Mouse (Mus musculus) midbrain, embryonic 14.5 days (tissue): ENCODE results near the gene Myg1. TPM values are rescaled to one million over a fixed set of nuclear protein-coding genes. Genes with fewer than 3 reads are reported as not detected.

Source experiments
- ATAC-seq: fragments of 200-750 bp; cut with Nextera tagmentation; 2 replicates; pipeline ENCODE4 v1.8.0; 2017; ENCODE audit warnings: moderate number of reproducible peaks, moderate library complexity; ENCODE audit not compliant: low FRiP score, low TSS enrichment
- DNase-seq: peaks from one replicate; pipeline ENCODE4 v3.0.0-alpha.2; 2015
- H3K27ac ChIP-seq: fragments of 300-500 bp; sonication (generic); replicated peaks from 2 replicates; pipeline ENCODE4 v1.5.1; 2014; ENCODE audit warnings: mild to moderate bottlenecking, low read depth, low read length, moderate library complexity
- H3K27me3 ChIP-seq: fragments of 300-500 bp; sonication (generic); 2 replicates; pipeline ENCODE4 v1.6.1; 2014; ENCODE audit warnings: low read length, control low read depth, mixed read lengths; ENCODE audit not compliant: control insufficient read depth, insufficient read depth
- H3K36me3 ChIP-seq: fragments of 300-500 bp; sonication (generic); 2 replicates; pipeline ENCODE4 v1.6.1; 2014; ENCODE audit warnings: low read length, control low read depth; ENCODE audit not compliant: control insufficient read depth, insufficient read depth
- H3K4me1 ChIP-seq: fragments of 300-500 bp; sonication (generic); 2 replicates; pipeline ENCODE4 v1.6.1; 2014; ENCODE audit warnings: mild to moderate bottlenecking, antibody characterized with exemption, low read length, control low read depth; ENCODE audit not compliant: control insufficient read depth, insufficient read depth
- H3K4me2 ChIP-seq: fragments of 300-500 bp; sonication (generic); 2 replicates; pipeline ENCODE4 v1.6.1; 2014; ENCODE audit warnings: mild to moderate bottlenecking, low read length, moderate library complexity
- H3K4me3 ChIP-seq: fragments of 300-500 bp; sonication (generic); replicated peaks from 2 replicates; pipeline ENCODE4 v1.5.1; 2014; ENCODE audit warnings: low read depth, low read length
- H3K9ac ChIP-seq: fragments of 300-500 bp; sonication (generic); replicated peaks from 2 replicates; pipeline ENCODE4 v1.6.1; 2014; ENCODE audit warnings: mild to moderate bottlenecking, low read length, moderate library complexity
- H3K9me3 ChIP-seq: fragments of 300-500 bp; sonication (generic); 2 replicates; pipeline ENCODE4 v1.6.1; 2016; ENCODE audit warnings: low read length, control low read depth, mixed read lengths; ENCODE audit not compliant: control insufficient read depth
- WGBS: fragments of 180-500 bp; shearing (Covaris S2); extraction: QIAGEN DNeasy Blood & Tissue Kit; methylation state at CpG from one replicate; pipeline ENCODE4 v1.1.7; 2014; 5-methylcytosine and 5-hydroxymethylcytosine counted together
- polyA plus RNA-seq: library from polyadenylated mRNA; unstranded; fragments of >200 nt; fragmentation: Nextera tagmentation; extraction: Ambion mirVana; gene quantifications from 2 replicates; pipeline ENCODE4 v1.2.1, GENCODE M21; 2014

Myg1 gene
- polyA plus RNA-seq, 1 experiment from 2014 or later: 80.4 TPM

DNA sequence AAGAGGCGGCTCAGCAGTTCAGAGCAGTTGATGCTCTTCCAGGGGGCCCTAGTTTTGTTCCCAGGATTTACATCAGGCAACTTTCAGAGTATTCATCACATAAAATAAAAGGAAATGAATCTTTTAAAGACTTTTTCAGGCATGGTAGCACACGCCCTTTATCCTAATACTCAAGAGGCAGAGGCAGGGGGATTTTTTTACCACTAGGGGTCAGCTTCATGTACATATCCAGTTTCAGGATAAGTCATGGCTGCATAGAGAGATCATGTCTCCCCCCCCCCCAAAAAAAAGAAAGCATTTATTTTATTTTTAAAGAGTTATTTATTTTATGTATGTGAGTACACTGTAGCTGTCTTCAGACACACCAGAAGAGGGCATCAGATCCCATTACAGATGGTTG lies 22.5 kb downstream of the Myg1 start:
- H3K4me3 ChIP-seq: no peak overlapping the region
- no peak overlapping the region for H3K27ac ChIP-seq
- no peak overlapping the region for H3K9ac ChIP-seq
- H3K36me3 ChIP-seq: no peaks in the 10 kb centered on the region
- H3K9me3 ChIP-seq: no peaks in the 10 kb centered on the region
- DNase-seq (no peak), ATAC-seq (no peak)
- WGBS: 90% methylated on average over 2 of the region's 2 CpGs
- no peak overlapping the region for H3K4me2 ChIP-seq
- H3K4me1 ChIP-seq: peaks cover 25% of the 10 kb centered on the region
- peaks cover 32% of the 10 kb centered on the region for H3K27me3 ChIP-seq

DNA sequence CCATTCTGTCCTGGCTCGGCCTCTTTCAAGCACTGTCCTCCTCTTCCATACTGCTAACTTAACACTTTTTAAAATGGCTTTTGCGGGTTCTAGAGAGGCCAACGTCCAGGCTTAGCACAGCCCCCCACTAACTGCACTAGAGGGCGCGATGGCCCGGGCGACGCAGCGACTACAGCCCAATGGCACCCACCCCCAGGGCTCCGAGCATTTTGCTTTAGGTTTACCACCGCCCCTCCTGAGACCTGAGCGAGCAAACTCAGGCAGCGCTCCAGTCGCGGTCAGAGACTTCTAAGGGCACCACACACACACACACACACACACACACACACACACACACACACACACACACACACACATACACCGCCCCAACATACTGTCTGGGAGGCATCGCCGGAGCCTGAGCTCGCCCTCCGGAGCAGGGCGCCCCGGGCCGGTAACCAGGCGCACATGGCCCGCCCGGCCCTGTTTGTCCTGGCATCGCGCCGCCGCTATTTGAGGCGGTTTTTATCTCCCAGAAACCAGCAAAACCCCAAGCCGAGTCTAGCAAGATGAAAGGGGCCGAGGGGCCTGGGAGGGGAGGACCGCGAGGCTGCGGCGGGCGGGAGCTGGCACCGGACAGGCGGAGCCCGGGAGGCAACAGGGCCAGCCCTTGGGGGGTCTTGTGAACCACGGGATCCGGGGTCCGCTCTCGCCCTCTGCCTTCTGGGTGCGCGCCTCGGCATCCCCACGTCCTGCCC lies 23.8 kb downstream of the Myg1 start:
- DNase-seq: peak; percentile 77
- WGBS: under 1% methylated on average over 48 of the region's 49 CpGs
- Histone ChIP-seq H3K9me3 (no peaks in the 10 kb centered on the region), H3K27ac (peak overlapping the region; percentile 68), H3K4me2 (peak overlapping the region; percentile 95), H3K4me1 (peaks cover 20% of the 10 kb centered on the region), H3K9ac (peak overlapping the region; percentile 48), H3K4me3 (peak overlapping the region; percentile 40), H3K27me3 (peaks cover 37% of the 10 kb centered on the region), H3K36me3 (no peaks in the 10 kb centered on the region)
- ATAC-seq: peak; percentile 66; the same call in 1 of the 2 replicates

GRCm38 (mm10) chr15:102355871-102356441 lies 24.4 kb downstream of the Myg1 start:
- under 1% methylated on average over 38 of the region's 38 CpGs for WGBS
- no peaks in the 10 kb centered on the region for H3K36me3 ChIP-seq
- H3K27ac ChIP-seq: peak overlapping the region; percentile 68
- H3K9ac ChIP-seq: peak overlapping the region; percentile 48
- peak; percentile 53; the same call in 1 of the 2 replicates for ATAC-seq
- H3K4me1 ChIP-seq: peaks cover 20% of the 10 kb centered on the region
- peak overlapping the region; percentile 95 for H3K4me2 ChIP-seq
- DNase-seq: peak; percentile 64
- H3K9me3 ChIP-seq: no peaks in the 10 kb centered on the region
- H3K4me3 ChIP-seq: peak overlapping the region; percentile 40
- peaks cover 37% of the 10 kb centered on the region for H3K27me3 ChIP-seq

GRCm38 (mm10) chr15:102356501-102357325 lies 25.2 kb downstream of the Myg1 start:
- H3K9ac ChIP-seq: peak overlapping the region; percentile 48; the same call in 1 of the 2 replicates
- no peaks in the 10 kb centered on the region for H3K36me3 ChIP-seq
- peaks cover 37% of the 10 kb centered on the region for H3K27me3 ChIP-seq
- no peaks in the 10 kb centered on the region for H3K9me3 ChIP-seq
- no peak for DNase-seq
- no peak overlapping the region for H3K27ac ChIP-seq
- ATAC-seq: no peak
- peaks cover 17% of the 10 kb centered on the region; the same call in 1 of the 2 replicates for H3K4me1 ChIP-seq
- peak overlapping the region; percentile 95 for H3K4me2 ChIP-seq
- H3K4me3 ChIP-seq: peak overlapping the region; percentile 40; the same call in 1 of the 2 replicates
- 22% methylated on average over 16 of the region's 16 CpGs for WGBS

DNA sequence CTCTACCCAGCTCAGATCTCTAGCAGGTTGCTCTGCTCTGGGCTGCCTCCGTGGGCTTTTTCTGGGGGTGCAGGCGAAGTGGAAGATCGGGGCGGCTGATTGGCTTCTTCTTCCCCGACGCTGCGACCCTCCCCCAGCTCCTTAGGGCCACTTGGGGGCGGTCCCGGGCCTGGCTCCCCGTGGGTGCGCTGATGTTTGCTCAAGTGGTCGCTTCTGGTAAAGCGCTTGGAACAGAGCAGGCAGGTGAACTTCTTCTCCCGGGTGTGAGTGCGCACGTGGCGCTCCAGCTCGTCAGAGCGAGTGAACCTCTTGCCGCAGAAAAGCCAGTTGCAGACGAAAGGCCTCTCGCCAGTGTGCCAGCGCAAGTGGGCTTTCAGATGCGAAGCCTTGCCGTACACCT lies 26.6 kb downstream of the Myg1 start:
- 4% methylated on average over 25 of the region's 25 CpGs for WGBS
- DNase-seq (peak; percentile 46), ATAC-seq (no peak)
- H3K4me3 ChIP-seq: peak overlapping the region; percentile 10; the same call in 1 of the 2 replicates
- H3K9me3 ChIP-seq: no peaks in the 10 kb centered on the region
- 0 out of 2 replicates have a peak overlapping the region, but pooled peaks have one; percentile 26 for H3K9ac ChIP-seq
- peak overlapping the region; percentile 41 for H3K4me2 ChIP-seq
- no peak overlapping the region for H3K27ac ChIP-seq
- peaks cover 17% of the 10 kb centered on the region; the same call in 1 of the 2 replicates for H3K4me1 ChIP-seq
- no peaks in the 10 kb centered on the region for H3K36me3 ChIP-seq
- H3K27me3 ChIP-seq: peaks cover 37% of the 10 kb centered on the region

DNA sequence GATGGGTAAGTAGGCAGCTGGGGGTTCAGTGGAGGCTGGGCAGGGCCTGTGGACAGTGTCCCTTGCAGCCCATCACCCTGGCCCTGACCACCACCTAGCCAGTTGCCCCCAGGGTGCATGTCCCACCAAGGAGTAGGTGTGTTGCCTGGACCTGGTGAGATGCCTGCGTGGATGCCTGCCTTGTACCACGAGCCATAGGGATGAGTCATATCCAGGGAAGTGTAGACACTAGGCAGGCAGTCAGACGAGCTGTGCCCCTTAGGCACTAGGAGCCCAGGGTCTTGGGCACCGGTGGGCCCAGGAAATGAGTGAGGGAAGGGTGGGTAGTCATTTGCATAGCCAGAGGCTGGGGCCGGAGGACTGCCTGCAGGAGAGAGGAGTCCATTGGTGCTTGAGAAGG lies 27.3 kb downstream of the Myg1 start:
- Histone ChIP-seq H3K9ac (no peak overlapping the region), H3K4me3 (no peak overlapping the region), H3K4me1 (peaks cover 17% of the 10 kb centered on the region; the same call in 1 of the 2 replicates), H3K27me3 (peaks cover 37% of the 10 kb centered on the region), H3K27ac (no peak overlapping the region), H3K9me3 (no peaks in the 10 kb centered on the region), H3K36me3 (no peaks in the 10 kb centered on the region), H3K4me2 (no peak overlapping the region)
- no peak for DNase-seq
- 19% methylated on average over 5 of the region's 5 CpGs for WGBS
- no peak for ATAC-seq

GRCm38 (mm10) chr15:102362648-102363047 lies 31.1 kb downstream of the Myg1 start:
- H3K4me3 ChIP-seq: no peak overlapping the region
- 10% methylated on average over 14 of the region's 14 CpGs for WGBS
- H3K27ac ChIP-seq: no peak overlapping the region
- peak overlapping the region; percentile 10; the same call in 1 of the 2 replicates for H3K4me2 ChIP-seq
- H3K27me3 ChIP-seq: peaks cover 18% of the 10 kb centered on the region
- H3K4me1 ChIP-seq: peaks cover 14% of the 10 kb centered on the region; the same call in 1 of the 2 replicates
- DNase-seq (no peak), ATAC-seq (no peak)
- H3K9me3 ChIP-seq: no peaks in the 10 kb centered on the region
- H3K36me3 ChIP-seq: no peaks in the 10 kb centered on the region
- H3K9ac ChIP-seq: no peak overlapping the region

DNA sequence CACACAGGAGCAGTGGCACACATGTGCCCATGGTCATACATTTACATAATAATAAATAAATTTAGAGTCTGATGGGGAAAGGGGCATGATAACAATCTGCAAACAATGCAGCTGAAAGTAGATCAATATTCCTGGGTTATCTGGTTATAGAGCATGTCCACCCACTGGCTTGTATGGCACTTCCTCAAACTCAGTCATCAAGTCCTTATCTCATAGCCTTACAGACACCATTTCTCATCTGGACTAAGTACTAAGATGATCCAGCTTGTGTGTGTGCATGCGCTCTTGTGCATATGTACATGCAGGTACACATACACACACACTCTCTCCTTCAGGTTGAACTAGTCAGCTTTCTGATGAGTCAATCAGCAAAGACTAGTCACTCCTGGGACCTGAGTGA lies 33.2 kb downstream of the Myg1 start:
- Histone ChIP-seq H3K27ac (no peak overlapping the region), H3K4me2 (no peak overlapping the region), H3K27me3 (no peaks in the 10 kb centered on the region; the same call in 1 of the 2 replicates), H3K36me3 (no peaks in the 10 kb centered on the region), H3K9me3 (no peaks in the 10 kb centered on the region), H3K4me3 (no peak overlapping the region), H3K4me1 (0 out of 2 replicates have a peak, but pooled peaks cover 5% of the 10 kb centered on the region), H3K9ac (no peak overlapping the region)
- ATAC-seq (no peak), DNase-seq (no peak)
- 93% methylated on average over 1 of the region's 1 CpGs for WGBS
